Mouse (Mus musculus): Measurements from ENCODE around the gene Grin2b. TPM values are rescaled to one million over a fixed set of nuclear protein-coding genes. Genes with fewer than 3 reads are reported as not detected.

The Grin2b gene
- polyA plus RNA-seq, 1 experiment, result not detected

DNA sequence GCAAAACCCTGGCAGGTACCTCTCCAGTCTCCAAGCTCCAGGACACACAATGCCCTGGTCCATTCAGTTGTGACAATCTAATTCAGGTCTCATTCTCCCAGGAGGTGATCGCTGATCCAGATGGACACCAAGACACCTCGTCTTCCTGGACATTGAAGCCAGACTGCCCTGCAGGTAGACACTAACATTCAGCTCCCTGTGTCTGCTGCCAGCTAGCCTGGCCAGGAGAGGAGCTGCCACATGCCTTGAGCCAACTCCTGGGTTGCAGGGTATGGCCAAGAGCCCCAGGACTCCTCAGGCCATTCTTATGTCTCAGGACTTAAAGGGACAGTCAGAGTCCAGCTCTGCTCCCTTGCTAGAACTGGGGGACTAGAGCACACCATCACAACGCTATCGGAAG is 201.8 kb downstream of the Grin2b start:
- Histone ChIP-seq H3ac (ENCODE audit: control insufficient read depth, insufficient read length, low read depth) (no peak overlapping the region), H3K36me3 (ENCODE audit: control insufficient read depth, insufficient read depth) (no peaks in the 10 kb centered on the region), H3K27me3 (ENCODE audit: control insufficient read depth, insufficient read depth, insufficient read length) (no peaks in the 10 kb centered on the region), H3K79me3 (ENCODE audit: low read depth) (no peaks in the 10 kb centered on the region), H3K4me3 (ENCODE audit: insufficient read depth, poor library complexity, severe bottlenecking) (no peak overlapping the region), H3K79me2 (ENCODE audit: control insufficient read depth, insufficient read depth) (no peaks in the 10 kb centered on the region)
- no peak for TF ChIP-seq CEBPB (IDR thresholded peaks at IDR 0.05; ENCODE audit: low read depth)
- no peak for TF ChIP-seq MAX (IDR thresholded peaks at IDR 0.05)
- no peak for TF ChIP-seq FOSL1 (IDR thresholded peaks at IDR 0.05; ENCODE audit: insufficient read depth, low read length, poor library complexity, severe bottlenecking)

DNA sequence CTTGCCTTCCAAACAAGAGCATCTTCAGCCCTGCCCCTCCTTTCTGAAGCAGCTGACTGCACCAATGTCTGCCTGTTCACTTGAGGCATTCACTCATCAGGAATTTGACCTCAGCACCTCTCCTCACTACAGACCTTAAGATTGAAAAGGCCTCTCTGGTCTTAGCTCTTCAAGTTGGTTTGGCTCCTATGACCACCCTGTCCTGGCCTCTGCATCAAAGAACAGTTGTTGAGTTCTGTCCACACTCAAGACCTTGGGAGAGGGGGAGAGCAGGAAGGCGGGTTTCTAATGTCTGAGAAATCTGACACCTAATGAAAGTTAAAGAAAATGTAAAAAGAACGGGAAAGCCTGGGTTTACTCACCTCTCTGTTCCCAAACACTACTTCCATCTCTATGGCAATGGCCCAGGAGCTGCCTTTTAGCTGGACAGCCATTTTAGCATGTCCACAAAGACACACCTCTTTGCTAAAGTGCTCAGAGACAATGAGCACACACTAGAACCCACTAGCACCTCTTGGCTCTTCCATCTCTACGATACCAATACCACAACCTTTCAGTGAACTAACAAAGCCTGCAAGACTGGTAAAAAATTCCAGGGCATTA is 202.5 kb downstream of the Grin2b start:
- no peaks in the 10 kb centered on the region for H3K27me3 ChIP-seq (ENCODE audit: control insufficient read depth, insufficient read depth, insufficient read length)
- TF ChIP-seq CEBPB (IDR thresholded peaks at IDR 0.05; ENCODE audit: low read depth) (no peak), CTCF (IDR thresholded peaks at IDR 0.05; ENCODE audit: control insufficient read depth, insufficient read depth, insufficient read length) (no peak), FOSL1 (IDR thresholded peaks at IDR 0.05; ENCODE audit: insufficient read depth, low read length, poor library complexity, severe bottlenecking) (no peak), MYOG (IDR thresholded peaks at IDR 0.05; ENCODE audit: control insufficient read depth, extremely low read depth, insufficient read length) (no peak), MYOD1 (IDR thresholded peaks at IDR 0.05; ENCODE audit: control insufficient read depth, insufficient read length, low read depth) (no peak), MAX (IDR thresholded peaks at IDR 0.05) (no peak), USF1 (IDR thresholded peaks at IDR 0.05; ENCODE audit: low read depth) (no peak)
- H3K4me3 ChIP-seq (ENCODE audit: insufficient read depth, poor library complexity, severe bottlenecking), result no peak overlapping the region
- no peaks in the 10 kb centered on the region for H3K79me3 ChIP-seq (ENCODE audit: low read depth)
- H3ac ChIP-seq (ENCODE audit: control insufficient read depth, insufficient read length, low read depth), result no peak overlapping the region
- no peaks in the 10 kb centered on the region for H3K79me2 ChIP-seq (ENCODE audit: control insufficient read depth, insufficient read depth)
- H3K36me3 ChIP-seq (ENCODE audit: control insufficient read depth, insufficient read depth), result no peaks in the 10 kb centered on the region

DNA sequence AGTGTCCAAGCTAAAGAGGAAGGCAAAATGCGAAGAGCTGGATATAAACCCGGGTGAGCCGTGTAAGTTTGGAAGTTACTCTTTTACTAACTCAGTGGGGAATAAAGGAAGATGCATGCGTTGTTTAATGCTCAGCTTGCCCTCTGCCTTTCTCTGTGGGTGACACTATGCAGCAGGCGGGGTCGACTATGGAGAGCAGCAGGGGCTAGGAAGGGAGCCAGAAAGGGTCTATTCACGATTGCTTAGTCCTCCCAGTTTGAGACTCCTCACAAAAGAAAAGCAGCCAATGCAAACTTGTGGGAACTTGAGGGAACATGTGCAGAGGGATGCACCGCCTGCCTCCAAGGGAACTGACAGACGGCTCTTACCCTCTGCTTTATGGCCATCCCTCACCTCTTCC is 211.5 kb downstream of the Grin2b start:
- no peak overlapping the region for H3ac ChIP-seq (ENCODE audit: control insufficient read depth, insufficient read length, low read depth)
- no peaks in the 10 kb centered on the region for H3K27me3 ChIP-seq (ENCODE audit: control insufficient read depth, insufficient read depth, insufficient read length)
- H3K36me3 ChIP-seq (ENCODE audit: control insufficient read depth, insufficient read depth), result no peaks in the 10 kb centered on the region
- H3K79me2 ChIP-seq (ENCODE audit: control insufficient read depth, insufficient read depth), result no peaks in the 10 kb centered on the region
- no peak overlapping the region for H3K4me3 ChIP-seq (ENCODE audit: insufficient read depth, poor library complexity, severe bottlenecking)
- TF ChIP-seq CTCF (IDR thresholded peaks at IDR 0.05; ENCODE audit: control insufficient read depth, insufficient read depth, insufficient read length) (no peak), CEBPB (IDR thresholded peaks at IDR 0.05; ENCODE audit: low read depth) (no peak), USF1 (IDR thresholded peaks at IDR 0.05; ENCODE audit: low read depth) (no peak), MYOG (IDR thresholded peaks at IDR 0.05; ENCODE audit: control insufficient read depth, extremely low read depth, insufficient read length) (no peak), FOSL1 (IDR thresholded peaks at IDR 0.05; ENCODE audit: insufficient read depth, low read length, poor library complexity, severe bottlenecking) (no peak), MYOD1 (IDR thresholded peaks at IDR 0.05; ENCODE audit: control insufficient read depth, insufficient read length, low read depth) (no peak), MAX (IDR thresholded peaks at IDR 0.05) (no peak)
- no peaks in the 10 kb centered on the region for H3K79me3 ChIP-seq (ENCODE audit: low read depth)

DNA sequence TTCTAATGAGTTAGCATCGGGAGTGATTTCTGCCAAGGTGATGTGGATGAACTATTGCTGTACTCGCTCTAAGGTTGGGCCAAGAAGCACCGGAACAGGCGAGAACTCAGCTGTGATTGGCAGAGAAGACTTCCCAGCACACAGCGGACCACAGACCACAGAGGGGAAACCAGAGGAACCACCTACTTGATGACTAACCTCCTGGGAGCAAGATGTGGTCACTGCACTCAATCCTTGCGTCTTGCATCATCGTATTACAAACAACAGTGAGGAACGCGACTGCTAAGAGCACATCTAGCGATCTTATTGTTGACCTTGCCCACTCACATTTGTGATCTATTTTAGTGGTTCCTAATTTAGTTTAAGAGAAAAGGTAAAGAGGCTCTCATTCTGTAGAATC is 213.7 kb downstream of the Grin2b start:
- H3K79me2 ChIP-seq (ENCODE audit: control insufficient read depth, insufficient read depth), result no peaks in the 10 kb centered on the region
- H3K79me3 ChIP-seq (ENCODE audit: low read depth), result no peaks in the 10 kb centered on the region
- no peaks in the 10 kb centered on the region for H3K27me3 ChIP-seq (ENCODE audit: control insufficient read depth, insufficient read depth, insufficient read length)
- no peaks in the 10 kb centered on the region for H3K36me3 ChIP-seq (ENCODE audit: control insufficient read depth, insufficient read depth)
- no peak overlapping the region for H3K4me3 ChIP-seq (ENCODE audit: insufficient read depth, poor library complexity, severe bottlenecking)
- no peak for TF ChIP-seq MYOG (IDR thresholded peaks at IDR 0.05; ENCODE audit: control insufficient read depth, extremely low read depth, insufficient read length)
- TF ChIP-seq CEBPB (IDR thresholded peaks at IDR 0.05; ENCODE audit: low read depth), result peak; percentile 73
- no peak overlapping the region for H3ac ChIP-seq (ENCODE audit: control insufficient read depth, insufficient read length, low read depth)

DNA sequence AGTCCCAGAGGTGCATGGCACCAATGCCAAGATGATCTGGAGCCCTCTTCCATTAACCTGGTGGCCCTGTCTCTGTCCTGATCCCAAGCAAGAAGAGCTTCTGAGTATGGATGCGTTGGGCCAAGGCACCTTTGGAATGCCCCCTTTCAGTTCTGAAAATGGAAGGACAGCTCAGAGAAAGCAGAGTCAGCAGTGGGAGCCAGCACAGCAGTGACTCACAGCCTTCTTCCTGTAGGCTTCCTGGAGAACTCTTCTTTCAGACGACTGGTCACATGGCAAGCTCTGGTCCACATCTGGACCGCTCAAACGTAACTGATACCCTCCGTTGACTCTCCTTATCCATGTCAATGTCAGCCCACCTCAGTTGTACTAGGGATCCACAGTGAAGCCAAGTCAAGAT is 221.6 kb downstream of the Grin2b start:
- Histone ChIP-seq H3ac (ENCODE audit: control insufficient read depth, insufficient read length, low read depth) (no peak overlapping the region), H3K36me3 (ENCODE audit: control insufficient read depth, insufficient read depth) (no peaks in the 10 kb centered on the region), H3K79me2 (ENCODE audit: control insufficient read depth, insufficient read depth) (no peaks in the 10 kb centered on the region), H3K4me3 (ENCODE audit: insufficient read depth, poor library complexity, severe bottlenecking) (no peak overlapping the region), H3K27me3 (ENCODE audit: control insufficient read depth, insufficient read depth, insufficient read length) (no peaks in the 10 kb centered on the region), H3K79me3 (ENCODE audit: low read depth) (no peaks in the 10 kb centered on the region)
- TF ChIP-seq MYOG (IDR thresholded peaks at IDR 0.05; ENCODE audit: control insufficient read depth, extremely low read depth, insufficient read length), result no peak
- no peak for TF ChIP-seq CEBPB (IDR thresholded peaks at IDR 0.05; ENCODE audit: low read depth)
- TF ChIP-seq MYOD1 (IDR thresholded peaks at IDR 0.05; ENCODE audit: control insufficient read depth, insufficient read length, low read depth), result no peak
- TF ChIP-seq FOSL1 (IDR thresholded peaks at IDR 0.05; ENCODE audit: insufficient read depth, low read length, poor library complexity, severe bottlenecking), result no peak
- no peak for TF ChIP-seq USF1 (IDR thresholded peaks at IDR 0.05; ENCODE audit: low read depth)
- no peak for TF ChIP-seq MAX (IDR thresholded peaks at IDR 0.05)
- no peak for TF ChIP-seq CTCF (IDR thresholded peaks at IDR 0.05; ENCODE audit: control insufficient read depth, insufficient read depth, insufficient read length)

- Histone ChIP-seq H3K27me3 (ENCODE audit: control insufficient read depth, insufficient read depth, insufficient read length) (no peaks in the 10 kb centered on the region), H3K79me2 (ENCODE audit: control insufficient read depth, insufficient read depth) (no peaks in the 10 kb centered on the region), H3K79me3 (ENCODE audit: low read depth) (no peaks in the 10 kb centered on the region), H3K4me3 (ENCODE audit: insufficient read depth, poor library complexity, severe bottlenecking) (no peak overlapping the region), H3ac (ENCODE audit: control insufficient read depth, insufficient read length, low read depth) (no peak overlapping the region), H3K36me3 (ENCODE audit: control insufficient read depth, insufficient read depth) (no peaks in the 10 kb centered on the region)
- no peak for TF ChIP-seq FOSL1 (IDR thresholded peaks at IDR 0.05; ENCODE audit: insufficient read depth, low read length, poor library complexity, severe bottlenecking)
- TF ChIP-seq CEBPB (IDR thresholded peaks at IDR 0.05; ENCODE audit: low read depth), result no peak
- no peak for TF ChIP-seq USF1 (IDR thresholded peaks at IDR 0.05; ENCODE audit: low read depth)
- no peak for TF ChIP-seq MAX (IDR thresholded peaks at IDR 0.05)
- no peak for TF ChIP-seq CTCF (IDR thresholded peaks at IDR 0.05; ENCODE audit: control insufficient read depth, insufficient read depth, insufficient read length)
- no peak for TF ChIP-seq MYOG (IDR thresholded peaks at IDR 0.05; ENCODE audit: control insufficient read depth, extremely low read depth, insufficient read length)
- no peak for TF ChIP-seq MYOD1 (IDR thresholded peaks at IDR 0.05; ENCODE audit: control insufficient read depth, insufficient read length, low read depth)
Measured at GRCm38 (mm10) chr6:135945511-135945910, 227.8 kb downstream of the Grin2b start.
